Mouse (Mus musculus): ENCODE measurements at regions not wholly inside any gene's neighbourhood (a gene's known extent, or its start where the extent isn't known, plus 50 kb on each side); places are given as distances from the start of the nearest gene placed in this dataset.

- DNase-seq (ENCODE audit: low read depth) = no peak
Observed at GRCm38 (mm10) chr8:56476158-56476557, 74.7 kb downstream of the Cep44 start.

- DNase-seq (ENCODE audit: low read depth) = no peak
Observed at GRCm38 (mm10) chr8:56475138-56475537, 75.7 kb downstream of the Cep44 start.

GRCm38 (mm10) chr8:56474335-56474734 lies 76.5 kb downstream of the Cep44 start:
- no peak for DNase-seq (ENCODE audit: low read depth)

- no peak for DNase-seq (ENCODE audit: low read depth)
Observed at GRCm38 (mm10) chr8:56465091-56465490, 85.8 kb downstream of the Cep44 start.

- DNase-seq (ENCODE audit: low read depth) = no peak
Observed at GRCm38 (mm10) chr8:56450982-56451381, 99.9 kb downstream of the Cep44 start.

- DNase-seq (ENCODE audit: low read depth) = no peak
Observed at GRCm38 (mm10) chr8:56443676-56444075, 107.2 kb downstream of the Cep44 start.

- DNase-seq (ENCODE audit: low read depth) = peak; percentile 87
Observed at GRCm38 (mm10) chr8:56439417-56439816, 111.4 kb downstream of the Cep44 start.

GRCm38 (mm10) chr8:56434826-56435225 lies 116.0 kb downstream of the Cep44 start:
- DNase-seq (ENCODE audit: low read depth) = no peak

- DNase-seq (ENCODE audit: low read depth) = no peak
Observed at GRCm38 (mm10) chr8:56412026-56412425, 117.6 kb downstream of the Hpgd start.

- no peak for DNase-seq (ENCODE audit: low read depth)
Observed at GRCm38 (mm10) chr8:56410412-56410811, 116.0 kb downstream of the Hpgd start.

- DNase-seq (ENCODE audit: low read depth) = no peak
Observed at GRCm38 (mm10) chr8:56407267-56407666, 112.9 kb downstream of the Hpgd start.

- no peak for DNase-seq (ENCODE audit: low read depth)
Observed at GRCm38 (mm10) chr8:56406317-56406716, 111.9 kb downstream of the Hpgd start.

- DNase-seq (ENCODE audit: low read depth) = no peak
Observed at GRCm38 (mm10) chr8:56397611-56398010, 103.2 kb downstream of the Hpgd start.

- DNase-seq (ENCODE audit: low read depth) = no peak
Observed at GRCm38 (mm10) chr8:56396352-56396751, 102.0 kb downstream of the Hpgd start.

GRCm38 (mm10) chr8:56392626-56393025 lies 98.2 kb downstream of the Hpgd start:
- no peak for DNase-seq (ENCODE audit: low read depth)

- no peak for DNase-seq (ENCODE audit: low read depth)
Observed at GRCm38 (mm10) chr8:56392158-56392557, 97.8 kb downstream of the Hpgd start.

All from gonadal fat pad, adult 2 months (tissue).